Mouse (Mus musculus) intestine, embryonic 16.5 days (tissue): ENCODE data around the gene Gm49661. TPM values are rescaled to one million over a fixed set of nuclear protein-coding genes. Genes with fewer than 3 reads are reported as not detected.

Experiments
- ATAC-seq: fragments of 200-750 bp; cut with Nextera tagmentation; 2 replicates; pipeline ENCODE4 v1.8.0; 2017; ENCODE audit warnings: moderate TSS enrichment, moderate library complexity
- H3K27ac ChIP-seq: fragments of 300-500 bp; sonication (generic); 2 replicates; pipeline ENCODE4 v1.5.1; 2014; ENCODE audit warnings: mild to moderate bottlenecking, low read length
- H3K27me3 ChIP-seq: fragments of 300-500 bp; sonication (generic); replicated peaks from 2 replicates; pipeline ENCODE4 v1.6.1; 2014; ENCODE audit warnings: low read length, control low read depth, mixed read lengths; ENCODE audit not compliant: control insufficient read depth, insufficient read depth
- H3K36me3 ChIP-seq: fragments of 300-500 bp; sonication (generic); 2 replicates; pipeline ENCODE4 v1.6.1; 2014; ENCODE audit warnings: low read length, control low read depth; ENCODE audit not compliant: control insufficient read depth, insufficient read depth
- H3K4me1 ChIP-seq: fragments of 300-500 bp; sonication (generic); 2 replicates; pipeline ENCODE4 v1.6.1; 2014; ENCODE audit warnings: low read length, control low read depth, mixed read lengths; ENCODE audit not compliant: control insufficient read depth, insufficient read depth
- H3K4me2 ChIP-seq: fragments of 300-500 bp; sonication (generic); 2 replicates; pipeline ENCODE4 v1.6.1; 2014; ENCODE audit warnings: low read depth, low read length, control low read depth
- H3K4me3 ChIP-seq: fragments of 300-500 bp; sonication (generic); 2 replicates; pipeline ENCODE4 v1.5.1; 2014; ENCODE audit warnings: mild to moderate bottlenecking, low read length
- H3K9ac ChIP-seq: fragments of 300-500 bp; sonication (generic); 2 replicates; pipeline ENCODE4 v1.6.1; 2014; ENCODE audit warnings: low read depth, low read length
- H3K9me3 ChIP-seq: fragments of 300-500 bp; sonication (generic); 2 replicates; pipeline ENCODE4 v1.6.1; 2016; ENCODE audit warnings: low read length, control low read depth; ENCODE audit not compliant: control insufficient read depth
- WGBS: fragments of 180-500 bp; shearing (Covaris S2); extraction: QIAGEN DNeasy Blood & Tissue Kit; methylation state at CpG from one replicate; pipeline ENCODE4 v1.1.7; 2014; 5-methylcytosine and 5-hydroxymethylcytosine counted together
- microRNA-seq: library from miRNA; unstranded; fragments of <30 nt; microRNA quantifications from one replicate; pipeline ENCODE4, GENCODE M21; 2016
- polyA plus RNA-seq: library from polyadenylated mRNA; unstranded; fragments of >200 nt; fragmentation: Nextera tagmentation; extraction: Ambion mirVana; gene quantifications from 2 replicates; pipeline ENCODE4 v1.2.1, GENCODE M21; 2015

Gene Gm49661
- polyA plus RNA-seq, 1 experiment from 2014 or later, result not detected

DNA sequence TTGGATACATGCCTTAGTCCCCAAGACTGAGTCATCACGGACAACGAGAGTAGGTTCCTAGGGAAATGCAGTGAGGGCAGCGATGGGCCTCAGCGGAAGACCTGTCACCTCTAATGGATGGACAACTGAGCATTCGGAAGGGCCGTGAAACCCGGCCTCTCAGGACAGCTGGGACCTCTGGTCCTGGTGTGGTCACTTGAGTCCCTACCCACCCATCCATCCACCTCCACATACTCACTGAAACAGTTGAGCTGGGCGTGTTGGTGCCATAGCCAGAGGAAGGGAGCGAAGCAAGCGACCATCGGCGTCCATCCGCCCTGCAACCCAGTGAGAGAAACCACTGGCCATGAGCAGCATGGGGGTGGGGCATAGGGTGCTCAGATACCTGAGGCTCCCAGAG lies 38.7 kb downstream of the Gm49661 start:
- H3K36me3 ChIP-seq, result no peaks in the 10 kb centered on the region
- H3K9me3 ChIP-seq, result no peaks in the 10 kb centered on the region
- no peak overlapping the region for H3K27ac ChIP-seq
- H3K4me3 ChIP-seq, result no peak overlapping the region
- ATAC-seq, result no peak
- H3K9ac ChIP-seq, result no peak overlapping the region
- peaks cover 44% of the 10 kb centered on the region for H3K27me3 ChIP-seq
- 85% methylated on average over 13 of the region's 13 CpGs for WGBS
- H3K4me2 ChIP-seq, result no peak overlapping the region
- H3K4me1 ChIP-seq, result peaks cover 6% of the 10 kb centered on the region

DNA sequence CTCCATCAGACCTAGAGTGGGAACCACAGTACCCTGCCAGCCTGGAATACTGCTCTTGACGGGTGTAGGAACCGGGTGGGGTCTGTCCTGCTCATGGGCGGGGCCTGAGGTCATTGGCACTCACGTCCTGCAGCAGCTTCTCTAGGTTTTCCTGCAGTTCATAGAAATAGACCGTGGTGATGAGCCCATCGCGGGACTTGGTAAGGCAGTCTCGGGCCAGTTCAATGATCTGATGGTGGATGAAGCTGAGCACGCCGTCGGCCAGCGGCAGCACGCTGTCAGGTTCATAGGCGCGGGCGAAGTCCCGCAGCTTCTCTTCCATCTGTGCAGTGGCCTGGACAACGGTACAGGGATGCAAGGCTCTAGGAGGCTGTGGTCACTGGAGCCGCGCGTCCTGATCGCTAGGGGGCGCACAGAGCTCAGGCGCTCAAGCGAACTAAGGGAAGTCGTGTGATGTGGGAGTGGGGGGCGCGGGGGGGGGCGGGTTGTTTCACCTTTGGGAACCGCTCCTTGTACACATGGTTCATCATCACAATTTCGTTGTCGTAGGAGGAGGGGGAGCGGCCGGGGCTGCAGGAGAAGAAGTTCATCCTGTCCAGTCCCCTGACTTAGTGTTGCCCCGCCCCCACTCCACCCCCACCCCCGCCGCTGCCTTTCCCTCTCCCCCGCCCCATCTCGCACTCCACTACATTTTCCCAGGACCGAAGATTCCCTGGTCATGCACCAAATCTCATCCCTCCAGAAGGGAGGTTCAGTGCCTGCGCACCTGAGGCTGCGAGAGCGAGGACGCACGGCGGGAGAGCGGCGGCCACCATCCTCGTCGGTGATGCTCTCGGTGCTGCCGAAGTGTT lies 40.6 kb downstream of the Gm49661 start:
- peaks cover 6% of the 10 kb centered on the region for H3K4me1 ChIP-seq
- peak overlapping the region; percentile 62 for H3K4me2 ChIP-seq
- no peak overlapping the region for H3K9ac ChIP-seq
- WGBS, result 2% methylated on average over 52 of the region's 52 CpGs
- no peaks in the 10 kb centered on the region for H3K9me3 ChIP-seq
- no peak overlapping the region for H3K27ac ChIP-seq
- peaks cover 26% of the 10 kb centered on the region for H3K27me3 ChIP-seq
- peak overlapping the region; percentile 29 for H3K4me3 ChIP-seq
- peak; percentile 73; the same call in 1 of the 2 replicates for ATAC-seq
- H3K36me3 ChIP-seq, result no peaks in the 10 kb centered on the region

DNA sequence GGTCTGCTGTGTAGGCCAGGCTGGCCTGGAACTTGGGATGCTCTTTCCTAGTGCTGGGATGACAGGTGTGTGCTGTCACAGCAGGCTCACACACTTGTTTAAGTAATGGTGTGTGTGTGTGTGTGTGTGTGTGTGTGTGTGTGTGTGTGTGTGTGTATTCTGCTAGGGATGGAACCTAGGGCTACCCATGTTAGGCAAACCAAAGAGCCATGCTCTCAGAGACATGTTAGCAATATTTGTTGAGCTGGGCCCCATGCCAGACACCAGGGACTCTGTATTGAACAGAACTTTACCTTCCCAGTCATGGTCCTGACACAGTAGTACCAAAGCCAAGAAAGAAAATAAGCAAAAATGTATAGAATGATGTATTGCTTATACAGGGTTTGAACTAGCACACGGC lies 41.7 kb downstream of the Gm49661 start:
- Histone ChIP-seq H3K27ac (no peak overlapping the region), H3K4me3 (no peak overlapping the region), H3K36me3 (no peaks in the 10 kb centered on the region), H3K4me1 (peaks cover 6% of the 10 kb centered on the region), H3K9me3 (no peaks in the 10 kb centered on the region), H3K9ac (no peak overlapping the region), H3K4me2 (no peak overlapping the region), H3K27me3 (peaks cover 23% of the 10 kb centered on the region)
- WGBS, result 77% methylated on average over 1 of the region's 1 CpGs
- ATAC-seq, result no peak

DNA sequence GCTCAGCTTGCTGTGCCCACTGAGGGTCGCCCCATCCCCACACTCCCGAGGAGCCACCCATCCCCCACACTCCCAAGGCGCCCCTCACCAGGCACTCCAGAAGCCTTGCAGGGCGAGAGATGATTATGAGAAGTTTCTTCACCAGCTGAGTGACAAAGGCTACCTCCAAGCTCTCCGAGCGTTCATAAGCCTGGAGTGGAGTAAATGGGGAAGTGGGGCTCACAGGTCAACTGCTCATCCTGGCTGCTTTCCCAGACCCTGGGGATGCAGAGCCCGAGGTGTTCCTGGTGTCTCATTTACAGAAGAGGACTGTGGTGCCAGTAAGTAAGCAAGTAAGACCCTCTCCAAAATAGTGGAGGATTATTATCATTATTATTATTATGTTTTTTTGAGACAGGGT lies 43.7 kb downstream of the Gm49661 start:
- Histone ChIP-seq H3K27ac (no peak overlapping the region), H3K27me3 (peaks cover 16% of the 10 kb centered on the region), H3K4me1 (peaks cover 6% of the 10 kb centered on the region), H3K9ac (no peak overlapping the region), H3K36me3 (no peaks in the 10 kb centered on the region), H3K9me3 (no peaks in the 10 kb centered on the region), H3K4me2 (no peak overlapping the region), H3K4me3 (no peak overlapping the region)
- ATAC-seq, result no peak
- WGBS, result 64% methylated on average over 7 of the region's 7 CpGs

DNA sequence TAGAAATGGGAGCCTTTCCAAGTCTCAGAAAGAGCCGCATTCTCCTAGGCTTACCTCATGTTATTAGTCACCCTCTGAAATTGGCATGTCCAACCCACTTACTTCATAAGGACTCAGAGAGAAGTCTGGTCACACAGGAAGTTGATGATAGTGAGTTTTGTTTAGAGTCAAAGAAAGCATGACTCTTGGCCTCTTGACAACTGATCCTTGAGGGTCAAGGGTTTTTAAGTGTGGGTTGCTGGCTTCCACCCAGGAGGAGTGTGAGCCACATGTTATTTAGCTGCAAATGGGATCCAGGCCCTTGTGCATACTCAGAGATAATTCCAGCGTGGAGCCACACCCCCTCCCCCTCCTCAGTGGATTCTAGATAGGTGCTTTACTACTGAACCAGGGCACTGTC lies 47.6 kb downstream of the Gm49661 start:
- 61% methylated on average over 2 of the region's 2 CpGs for WGBS
- no peaks in the 10 kb centered on the region for H3K9me3 ChIP-seq
- no peak overlapping the region for H3K27ac ChIP-seq
- H3K36me3 ChIP-seq, result no peaks in the 10 kb centered on the region
- H3K4me2 ChIP-seq, result no peak overlapping the region
- no peaks in the 10 kb centered on the region for H3K4me1 ChIP-seq
- ATAC-seq, result no peak
- no peak overlapping the region for H3K9ac ChIP-seq
- peaks cover under 1% of the 10 kb centered on the region; the same call in 1 of the 2 replicates for H3K27me3 ChIP-seq
- H3K4me3 ChIP-seq, result no peak overlapping the region

DNA sequence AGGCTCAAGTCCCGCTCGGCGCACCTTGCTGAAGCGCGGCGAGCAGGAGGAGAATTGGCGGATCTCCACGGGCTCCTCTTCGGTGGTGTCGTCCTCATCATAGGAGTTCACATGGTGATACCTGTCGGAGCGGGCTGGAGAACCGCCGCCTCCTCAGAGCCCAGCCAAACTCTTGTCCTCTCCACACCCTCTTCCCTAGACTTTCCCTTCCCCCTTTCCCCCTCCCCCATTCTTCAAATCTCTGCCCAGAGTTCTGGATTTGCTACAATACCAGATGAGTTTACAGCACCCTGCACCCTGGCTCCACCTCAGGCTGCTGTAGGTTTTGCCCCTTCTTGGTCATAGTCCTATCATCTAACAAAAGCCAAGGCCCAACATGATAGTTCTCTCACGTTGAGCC lies 50.6 kb downstream of the Gm49661 start:
- H3K27ac ChIP-seq, result no peak overlapping the region
- 92% methylated on average over 15 of the region's 15 CpGs for WGBS
- H3K9ac ChIP-seq, result no peak overlapping the region
- no peak overlapping the region for H3K4me3 ChIP-seq
- H3K4me2 ChIP-seq, result no peak overlapping the region
- H3K27me3 ChIP-seq, result peaks cover 3% of the 10 kb centered on the region; the same call in 1 of the 2 replicates
- H3K9me3 ChIP-seq, result peaks cover 4% of the 10 kb centered on the region; the same call in 1 of the 2 replicates
- no peak for ATAC-seq
- H3K36me3 ChIP-seq, result no peaks in the 10 kb centered on the region
- H3K4me1 ChIP-seq, result no peaks in the 10 kb centered on the region

DNA sequence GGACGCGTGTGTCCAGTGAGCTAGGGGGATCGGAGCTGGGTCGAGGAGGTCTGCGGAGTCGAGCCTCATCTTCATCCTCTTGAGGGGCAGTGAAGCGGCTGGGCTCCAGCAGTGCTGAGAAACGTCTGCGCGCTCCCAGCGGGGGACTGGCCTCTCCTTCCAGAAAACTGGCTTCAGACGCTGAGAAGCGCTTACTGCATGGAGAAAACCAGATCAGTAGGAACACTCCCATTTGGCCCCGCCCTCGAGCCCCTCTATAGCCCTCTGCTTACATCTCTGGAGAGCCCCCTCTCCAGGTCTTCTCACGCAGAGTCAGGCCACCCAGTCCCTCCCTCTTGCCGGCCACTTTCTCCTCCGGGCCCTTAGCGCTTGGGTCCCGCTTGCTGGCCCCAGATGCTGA lies 51.5 kb downstream of the Gm49661 start:
- no peak overlapping the region for H3K4me3 ChIP-seq
- 45% methylated on average over 20 of the region's 20 CpGs for WGBS
- no peak for ATAC-seq
- peaks cover 4% of the 10 kb centered on the region; the same call in 1 of the 2 replicates for H3K9me3 ChIP-seq
- no peak overlapping the region for H3K4me2 ChIP-seq
- H3K4me1 ChIP-seq, result peaks cover 3% of the 10 kb centered on the region; the same call in 1 of the 2 replicates
- H3K36me3 ChIP-seq, result no peaks in the 10 kb centered on the region
- H3K27ac ChIP-seq, result no peak overlapping the region
- H3K27me3 ChIP-seq, result peaks cover 7% of the 10 kb centered on the region
- H3K9ac ChIP-seq, result no peak overlapping the region

Small RNA genes within 50 kb of the gene (microRNA-seq; reads per million reads assigned to microRNA genes)
- not detected for gene Gm24197

Other genes starting within 250 kb of the Gm49661 start
- 2.0 and 2.6 TPM in 2 replicates for gene G430095P16Rik, start 246.4 kb downstream of the Gm49661 start, polyA plus RNA-seq
- 9.7 and 11.8 TPM in 2 replicates for gene Nfix, start 169.1 kb downstream of the Gm49661 start, polyA plus RNA-seq
- gene Dand5, start 146.6 kb downstream of the Gm49661 start, polyA plus RNA-seq, result 4.2 and 4.4 TPM in 2 replicates
- gene Gadd45gip1, start 137.9 kb downstream of the Gm49661 start, polyA plus RNA-seq, result 61.8 and 63.4 TPM in 2 replicates
- 109 and 115 TPM in 2 replicates for gene Rad23a, start 128.8 kb downstream of the Gm49661 start, polyA plus RNA-seq
- 1,204 and 1,241 TPM in 2 replicates for gene Calr, start 122.5 kb downstream of the Gm49661 start, polyA plus RNA-seq
- gene Farsa, start 112.4 kb downstream of the Gm49661 start, polyA plus RNA-seq, result 86.0 and 91.7 TPM in 2 replicates
- 39.5 and 45.4 TPM in 2 replicates for gene Syce2, start 97.3 kb downstream of the Gm49661 start, polyA plus RNA-seq
- 53.3 and 53.8 TPM in 2 replicates for gene Gcdh, start 75.5 kb downstream of the Gm49661 start, polyA plus RNA-seq
- gene Klf1, start 67.5 kb downstream of the Gm49661 start, polyA plus RNA-seq, result 4.9 and 10.3 TPM in 2 replicates
- 7.3 and 10.2 TPM in 2 replicates for gene Dnase2a, start 60.9 kb downstream of the Gm49661 start, polyA plus RNA-seq
- 1.2 and 1.6 TPM in 2 replicates for gene Mast1, start 32.1 kb downstream of the Gm49661 start, polyA plus RNA-seq
- gene Rtbdn, start 22.4 kb downstream of the Gm49661 start, polyA plus RNA-seq, result 0.18 and 0.24 TPM in 2 replicates
- 533 and 590 TPM in 2 replicates for gene Prdx2, start 154 bp upstream of the Gm49661 start, polyA plus RNA-seq
- 102 and 120 TPM in 2 replicates for gene Rnaseh2a, start 334 bp upstream of the Gm49661 start, polyA plus RNA-seq
- gene Junb, start 9.3 kb upstream of the Gm49661 start, polyA plus RNA-seq, result 18.2 and 25.5 TPM in 2 replicates
- gene Hook2, start 21.2 kb upstream of the Gm49661 start, polyA plus RNA-seq, result 96.9 and 108 TPM in 2 replicates
- gene Best2, start 45.1 kb upstream of the Gm49661 start, polyA plus RNA-seq, result 0.09 and 0.28 TPM in 2 replicates
- 139 and 144 TPM in 2 replicates for gene Asna1, start 55.8 kb upstream of the Gm49661 start, polyA plus RNA-seq
- gene Trir, start 57.4 kb upstream of the Gm49661 start, polyA plus RNA-seq, result 79.0 and 81.4 TPM in 2 replicates
- 21.6 and 22.0 TPM in 2 replicates for gene Tnpo2, start 67.5 kb upstream of the Gm49661 start, polyA plus RNA-seq
- 28.2 and 30.7 TPM in 2 replicates for gene Fbxw9, start 90.6 kb upstream of the Gm49661 start, polyA plus RNA-seq
- not detected in 2 replicates for gene Gm5741, start 98.5 kb upstream of the Gm49661 start, polyA plus RNA-seq
- gene Dhps, start 102.3 kb upstream of the Gm49661 start, polyA plus RNA-seq, result 56.0 and 57.4 TPM in 2 replicates
- gene Wdr83os, start 111.3 kb upstream of the Gm49661 start, polyA plus RNA-seq, result 138 and 146 TPM in 2 replicates
- 39.7 and 43.8 TPM in 2 replicates for gene Wdr83, start 111.9 kb upstream of the Gm49661 start, polyA plus RNA-seq
- gene Man2b1, start 113.8 kb upstream of the Gm49661 start, polyA plus RNA-seq, result 72.4 and 85.5 TPM in 2 replicates
- 2.5 and 2.7 TPM in 2 replicates for gene Zfp791, start 153.7 kb upstream of the Gm49661 start, polyA plus RNA-seq
- not detected in 2 replicates for gene Cks1brt, start 182.5 kb upstream of the Gm49661 start, polyA plus RNA-seq